14 mouse cellular contexts compared by ENCODE assay signal in the genomic region with DNA sequence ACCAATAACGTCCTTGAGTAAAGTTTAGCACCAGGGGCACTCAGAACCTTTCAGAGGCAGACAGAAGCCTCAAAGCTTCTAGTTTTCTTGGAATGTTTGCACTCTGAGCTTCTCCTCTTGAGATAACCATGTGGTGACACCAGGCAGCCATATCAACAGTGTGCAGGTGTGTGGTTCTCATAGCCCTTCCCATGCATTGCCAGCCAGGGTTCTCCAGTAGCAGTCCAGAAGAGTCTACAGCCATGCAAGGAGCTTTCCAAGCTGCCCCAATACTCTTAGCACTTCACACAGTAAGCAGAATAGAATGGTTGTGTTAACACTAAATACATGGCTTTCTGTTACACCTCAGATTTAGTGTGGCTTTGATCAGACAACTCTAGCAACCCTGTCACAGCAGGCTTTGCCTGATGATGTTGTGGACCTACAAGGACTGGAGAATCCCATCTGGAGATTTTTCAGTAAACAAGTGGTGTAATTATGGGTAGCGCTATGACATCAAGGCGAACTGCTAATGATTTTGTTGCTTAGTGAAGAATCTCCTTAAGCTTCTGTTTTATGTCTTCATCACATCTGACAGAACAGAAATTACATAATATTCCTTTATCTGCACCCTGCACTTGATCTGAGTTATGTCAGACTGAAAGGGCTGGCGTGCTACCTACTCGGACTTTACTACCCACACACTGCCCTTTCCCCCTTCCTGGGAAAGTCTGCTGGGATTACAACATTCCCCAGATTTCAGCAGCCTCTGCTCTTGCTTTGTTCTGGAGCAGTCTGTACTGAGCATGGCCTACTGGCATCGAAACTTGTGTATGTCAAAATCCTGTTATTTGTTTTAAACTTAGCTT.
A peak's percentile ranks its signal among the peaks of the same experiment; 100 is the strongest.
DNase-seq lines count a peak whose midpoint lies in the region; ATAC-seq and TF ChIP-seq lines count a peak whose summit lies in the region.
"Had no signal": no experiment of that assay in that cellular context is flagged by ENCODE, and none has a peak within 500 bp of the region (broad histone marks: within the 10 kb centered on the region; RNA-seq: fewer than 3 reads in every experiment).

No protein-coding gene starts in this region.

- intact Hi-C loops in heart, postnatal 10 days (cut with DNase I), result no loop called here

- peak; percentile 100 for ATAC-seq in liver, postnatal 0 days
- ATAC-seq: forebrain, embryonic 15.5 days; hindbrain, postnatal 0 days had no signal

- peak; percentile 84 for TF ChIP-seq EP300 in liver, postnatal 0 days (IDR thresholded peaks at IDR 0.05; ENCODE audit: low read depth)

- no peaks in the 10 kb centered on the region for H3K36me3 ChIP-seq in liver, postnatal 0 days (replicated peaks; ENCODE audit: insufficient read depth, low read length)
- H3K36me3 ChIP-seq in forebrain, embryonic 10.5 days (replicated peaks), result no peaks in the 10 kb centered on the region
- H3K36me3 ChIP-seq: forebrain, embryonic 15.5 days; G1E had no signal

- H3K9me3 ChIP-seq in liver, postnatal 0 days (ENCODE audit: low read length), result no peaks in the 10 kb centered on the region; the same call in 1 of the 2 replicates
- H3K9me3 ChIP-seq in forebrain, embryonic 10.5 days, result no peaks in the 10 kb centered on the region
- H3K9me3 ChIP-seq: forebrain, embryonic 15.5 days; G1E; megakaryocyte, embryonic 14.5 days had no signal

- peak overlapping the region; percentile 37; the same call in 1 of the 2 replicates for H3K27ac ChIP-seq in liver, postnatal 0 days (ENCODE audit: low read depth)
- H3K27ac ChIP-seq in forebrain, embryonic 10.5 days, result no peak overlapping the region
- H3K27ac ChIP-seq: forebrain, embryonic 15.5 days; hindbrain, postnatal 0 days had no signal

- H3K9ac ChIP-seq in liver, postnatal 0 days (replicated peaks), result no peak overlapping the region
- H3K9ac ChIP-seq: forebrain, embryonic 15.5 days had no signal

- H3K4me3 ChIP-seq in liver, postnatal 0 days (ENCODE audit: low read depth, low read length), result no peak overlapping the region
- H3K4me3 ChIP-seq in forebrain, embryonic 10.5 days, result no peak overlapping the region
- H3K4me3 ChIP-seq: forebrain, embryonic 15.5 days; megakaryocyte, embryonic 14.5 days had no signal

- TF ChIP-seq CTCF in liver, postnatal 0 days (IDR thresholded peaks at IDR 0.05; ENCODE audit: low read depth), result no peak

- no peaks in the 10 kb centered on the region for H3K27me3 ChIP-seq in liver, postnatal 0 days (ENCODE audit: insufficient read depth, low read length)
- H3K27me3 ChIP-seq in forebrain, embryonic 10.5 days (ENCODE audit: poor library complexity, severe bottlenecking), result no peaks in the 10 kb centered on the region
- H3K27me3 ChIP-seq: forebrain, embryonic 15.5 days; megakaryocyte, embryonic 14.5 days had no signal

- peaks cover 8% of the 10 kb centered on the region; the same call in 1 of the 2 replicates for H3K4me1 ChIP-seq in liver, postnatal 0 days (ENCODE audit: insufficient read depth)
- H3K4me1 ChIP-seq in forebrain, embryonic 10.5 days, result no peaks in the 10 kb centered on the region
- H3K4me1 ChIP-seq: forebrain, embryonic 15.5 days; megakaryocyte, embryonic 14.5 days had no signal

- no peak overlapping the region for H3K4me2 ChIP-seq in liver, postnatal 0 days (ENCODE audit: low read depth, low read length)
- H3K4me2 ChIP-seq: forebrain, embryonic 15.5 days had no signal

- DNase-seq in adrenal gland, adult 8-10 months, result peak; percentile 24
- no peak for DNase-seq in adrenal gland, adult 18-20 months (ENCODE audit: low spot score in 2 of 2)
- DNase-seq in MN1 (ENCODE audit: low spot score), result peak; percentile 38
- DNase-seq in heart, postnatal 10 days, result peak; percentile 38
- DNase-seq in liver, postnatal 0 days, result peak; percentile 42
- no peak for DNase-seq in retina, embryonic 14.5 days (ENCODE audit: low spot score)
- DNase-seq in urinary bladder, postnatal 10 days (ENCODE audit: low spot score), result no peak
- no peak for DNase-seq in forebrain, embryonic 10.5 days (ENCODE audit: extremely low spot score, low spot score)
- DNase-seq: cerebellum, adult 18-20 months; gastrocnemius, postnatal 25 days had no signal

- WGBS in liver, postnatal 0 days (ENCODE audit: insufficient replicate concordance), result 55% methylated on average over 6 of the region's 6 CpGs
- whole genome bisulfite sequencing in forebrain, embryonic 10.5 days, result 80% methylated on average over 6 of the region's 6 CpGs

Comparison
In these comparisons a context has a peak if more than half of its experiments do, and no peak if none do; other contexts are left out.
1. DNase-seq: peak in adrenal gland, adult 8-10 months (single experiment), MN1 (single experiment), heart, postnatal 10 days (2 of 2) and liver, postnatal 0 days (single experiment); none in adrenal gland, adult 18-20 months (0 of 2), retina, embryonic 14.5 days (single experiment), urinary bladder, postnatal 10 days (single experiment) and forebrain, embryonic 10.5 days (single experiment).